Mouse (Mus musculus) mature B cell (primary cell): ENCODE data around the gene Alcam.

Experiments
- in situ Hi-C: fragments of 300-500 bp; cut with MboI; formaldehyde crosslinking; loops from 2 replicates; pipeline ENCODE4 v1.14.3; 2019

Gene Alcam

DNA sequence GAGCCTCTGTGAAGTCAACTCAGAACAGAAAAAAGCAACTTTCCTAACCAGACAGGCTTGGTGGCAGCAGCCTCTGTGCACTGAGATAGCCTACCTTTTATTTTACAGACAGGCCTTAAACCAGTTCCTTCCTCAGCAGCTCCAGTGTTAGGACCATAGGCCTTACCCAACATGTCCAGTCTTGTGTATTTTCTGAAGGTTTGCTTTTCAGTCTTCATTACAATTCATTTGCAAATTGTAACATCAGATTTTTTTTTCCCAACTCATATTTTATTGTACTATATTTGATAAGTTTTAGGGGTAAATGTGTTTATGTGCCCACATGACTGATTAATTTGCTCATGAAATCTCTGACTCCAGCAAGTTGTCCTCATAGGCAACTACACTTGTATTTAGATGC, 14.3 kb downstream of the Alcam start:
- in situ Hi-C loops: no loop called here

DNA sequence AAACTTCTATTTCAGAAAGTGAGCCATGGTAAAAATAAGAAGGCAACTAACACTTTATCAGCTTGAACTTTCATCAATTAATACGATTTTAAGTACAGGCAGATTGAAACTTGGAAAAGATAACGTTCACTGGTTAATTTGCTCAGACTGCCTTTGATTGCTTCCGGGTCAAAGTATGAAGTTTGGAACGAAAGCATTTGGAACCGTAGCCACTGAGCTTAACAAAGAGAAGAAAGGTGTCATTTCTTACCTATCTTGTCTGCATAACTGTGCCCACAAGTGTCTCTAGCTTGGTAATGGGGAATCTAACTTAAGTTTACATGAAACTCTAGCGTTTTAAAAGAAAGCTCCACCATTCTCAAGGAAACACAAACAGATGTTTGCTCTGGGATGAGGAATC, 14.9 kb downstream of the Alcam start:
- in situ Hi-C loops: no loop called here

DNA sequence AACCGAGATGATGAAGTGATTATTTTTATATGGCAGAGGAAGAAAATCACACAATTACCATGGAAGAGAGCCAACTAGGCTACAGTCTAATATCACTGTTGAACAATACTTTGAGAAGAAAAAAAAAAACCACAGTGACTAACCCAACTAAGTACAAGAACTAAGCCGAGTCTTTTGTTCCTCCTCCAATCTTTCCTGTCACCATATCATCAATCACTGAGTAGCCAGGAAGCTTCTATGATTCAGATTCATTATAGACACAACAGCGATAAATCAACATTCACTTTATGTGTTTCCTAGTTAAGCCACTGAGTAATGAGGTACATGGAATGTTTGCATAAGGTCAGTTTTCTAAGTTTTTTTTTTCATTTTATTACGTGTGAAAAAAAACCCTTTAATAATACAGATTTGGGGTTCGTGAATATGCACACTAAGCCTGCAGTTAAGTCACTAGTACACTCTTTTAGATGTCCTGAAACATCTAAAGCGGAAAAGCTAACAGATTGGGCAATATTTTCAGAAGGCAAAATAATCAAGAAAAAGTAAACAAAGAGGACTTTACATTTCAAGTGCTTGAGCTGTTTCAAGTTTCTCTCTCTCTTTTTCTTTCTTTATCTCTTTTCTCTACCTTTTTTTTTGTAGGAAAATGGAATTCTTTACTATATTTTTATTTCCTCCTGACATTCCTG, 15.5 kb downstream of the Alcam start:
- in situ Hi-C loops: no loop called here

DNA sequence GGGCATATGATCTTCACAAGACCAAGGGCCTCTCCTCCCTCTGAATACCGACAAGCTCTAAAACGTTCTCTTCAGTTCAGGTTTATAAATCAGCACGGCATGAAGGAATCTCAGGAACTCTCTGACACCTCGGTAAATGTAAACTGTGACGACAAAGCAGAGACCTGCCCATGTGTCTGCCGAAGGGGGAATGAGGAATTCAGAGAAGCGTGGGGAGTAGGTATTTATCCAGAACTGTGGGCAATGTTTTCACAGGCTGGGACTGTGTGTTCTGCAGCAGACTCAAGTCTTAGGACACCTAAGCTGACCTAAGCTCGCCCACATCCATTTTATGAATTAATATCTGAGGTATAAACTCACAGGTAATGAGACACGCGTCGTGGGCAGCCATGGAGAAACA, 20.7 kb downstream of the Alcam start:
- in situ Hi-C loops: no loop called here

DNA sequence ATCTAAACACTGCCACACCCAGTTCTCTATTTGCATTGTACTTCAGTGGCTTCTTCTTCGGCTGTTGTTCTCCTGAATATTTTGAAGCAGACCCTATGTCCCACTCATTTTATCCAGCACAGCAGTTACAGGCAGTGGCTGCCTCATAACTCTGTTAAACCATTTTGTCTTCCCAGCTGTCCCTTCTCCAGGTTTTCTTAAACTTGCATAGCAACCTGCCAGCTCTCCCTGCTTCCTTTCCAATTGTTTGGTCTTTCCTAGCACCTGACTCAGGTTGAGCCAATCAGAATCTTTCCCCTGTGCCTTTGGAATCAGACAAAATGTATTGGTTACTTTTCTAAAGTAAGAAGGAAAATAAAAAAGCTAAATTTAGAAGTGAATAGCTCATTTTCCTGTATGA, 21.8 kb downstream of the Alcam start:
- in situ Hi-C loops: no loop called here

DNA sequence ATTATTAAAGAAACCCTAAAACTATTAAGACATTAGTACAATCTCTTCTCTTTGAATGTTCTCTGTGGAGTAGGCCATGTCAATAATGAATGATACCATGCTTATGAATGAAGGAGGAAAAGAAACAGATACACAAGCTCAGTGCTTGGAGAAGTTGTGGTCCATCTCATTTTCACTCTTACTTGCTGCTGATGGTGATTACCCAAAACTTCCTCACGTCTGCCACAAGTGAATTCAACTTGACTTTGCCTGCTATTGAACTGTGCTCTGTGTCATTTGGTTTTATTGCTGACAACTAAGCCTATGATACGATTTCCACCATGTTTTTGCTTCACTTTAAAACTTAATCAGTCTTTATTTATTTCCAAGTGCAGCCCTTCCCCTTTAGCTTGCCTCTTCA, 22.3 kb downstream of the Alcam start:
- in situ Hi-C loops: no loop called here

DNA sequence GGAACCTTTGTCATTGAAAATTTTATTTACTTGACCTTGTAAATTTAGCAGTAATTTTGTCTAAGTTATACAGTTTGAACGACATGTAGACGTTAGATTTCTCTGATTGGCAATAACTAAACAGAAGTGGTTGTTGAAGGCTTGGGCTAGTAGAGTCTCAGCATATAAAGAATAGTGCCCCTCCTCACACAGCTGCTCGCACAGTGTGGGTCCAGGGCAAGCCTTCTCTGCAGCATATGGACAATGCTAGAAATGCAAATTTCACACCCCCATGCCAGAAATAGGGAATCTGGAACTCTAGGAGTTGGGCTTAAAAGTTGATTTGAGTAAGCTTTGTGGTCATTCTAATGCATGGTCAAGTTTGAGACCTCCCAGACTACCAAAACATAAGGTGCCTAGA, 23.8 kb downstream of the Alcam start:
- in situ Hi-C loops: no loop called here

DNA sequence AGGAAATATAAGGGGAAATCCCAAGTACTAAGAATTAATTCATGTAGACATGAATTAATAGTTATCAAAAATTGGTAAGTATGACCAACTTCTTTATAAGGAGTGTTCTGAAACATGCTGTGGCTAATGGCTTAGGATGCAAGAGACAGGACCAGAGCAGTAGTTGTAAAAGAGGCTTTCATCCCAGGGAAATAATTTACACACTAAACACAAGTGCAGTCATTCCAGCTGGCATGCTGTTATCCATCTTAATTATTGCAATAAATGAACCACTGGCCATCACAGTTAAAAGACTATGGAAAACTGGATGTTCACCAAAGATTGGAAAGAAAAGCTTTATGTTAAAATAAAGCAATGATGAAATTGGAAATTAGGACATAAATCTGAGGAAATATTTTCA, 24.2 kb downstream of the Alcam start:
- in situ Hi-C loops: no loop called here

DNA sequence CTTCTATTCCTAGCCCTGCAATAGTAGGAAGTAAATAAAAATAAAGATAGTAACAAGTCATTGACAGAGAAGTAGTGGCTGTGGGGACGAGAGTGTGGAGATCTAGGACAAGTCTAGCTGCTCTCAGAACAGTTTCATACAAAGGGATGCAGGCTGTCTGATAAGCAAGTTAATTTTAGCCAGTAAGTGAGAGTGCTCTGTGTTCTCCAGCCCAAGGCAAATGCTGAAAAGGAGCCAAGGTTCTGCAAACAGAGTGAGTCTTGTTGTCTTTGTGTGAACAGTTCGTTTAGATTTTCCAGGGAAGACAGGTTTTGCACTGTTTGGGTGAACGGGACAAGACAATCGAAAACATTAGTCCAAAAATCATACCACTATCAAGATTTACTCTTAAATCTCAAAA, 25.4 kb downstream of the Alcam start:
- in situ Hi-C loops: no loop called here

DNA sequence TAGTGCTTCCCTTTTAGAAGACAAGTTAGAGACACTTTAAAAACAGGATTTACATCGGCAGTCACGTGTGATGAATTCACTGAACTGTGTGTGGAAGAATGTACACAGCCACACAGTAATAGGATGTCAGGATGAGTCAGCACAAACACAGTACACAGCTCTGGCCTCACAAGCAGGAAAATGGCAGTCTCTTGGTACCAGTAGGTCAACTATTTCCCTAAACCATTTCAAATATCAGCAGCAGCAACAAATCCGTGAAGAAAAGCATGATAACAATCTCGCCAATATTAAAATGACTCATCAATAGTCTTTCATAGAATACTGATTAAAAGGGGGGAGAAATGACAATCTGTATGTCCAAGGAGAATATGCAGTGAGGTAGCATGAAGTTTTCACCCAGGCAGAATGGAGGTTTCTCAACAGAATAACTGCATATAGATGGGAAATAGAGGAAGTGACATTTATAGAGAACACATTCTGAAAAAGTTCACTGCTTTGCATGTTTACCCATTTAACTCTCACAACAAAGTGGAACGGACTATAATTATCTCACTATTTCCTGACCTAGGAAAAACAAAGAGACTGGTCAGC, 35.2 kb downstream of the Alcam start:
- in situ Hi-C loops: no loop called here

DNA sequence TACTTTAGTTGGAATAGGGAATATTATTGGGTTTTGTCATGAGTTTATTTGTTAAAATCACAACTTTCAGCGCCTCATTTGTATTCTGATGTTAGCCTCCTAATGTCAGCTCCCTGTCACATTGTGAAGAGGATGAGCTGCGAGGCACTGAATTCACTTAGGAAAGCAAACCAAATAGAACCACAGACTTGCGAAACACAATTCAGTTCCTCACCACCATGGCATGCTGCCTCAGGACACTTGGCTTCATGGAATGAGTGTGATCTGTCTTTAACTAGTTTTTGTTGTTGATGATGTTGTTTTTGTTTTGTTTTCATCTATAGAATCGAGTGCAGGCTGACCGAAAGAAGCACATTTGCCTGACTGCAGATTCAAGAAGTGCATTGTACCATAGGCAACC, 35.9 kb downstream of the Alcam start:
- in situ Hi-C loops: no loop called here

DNA sequence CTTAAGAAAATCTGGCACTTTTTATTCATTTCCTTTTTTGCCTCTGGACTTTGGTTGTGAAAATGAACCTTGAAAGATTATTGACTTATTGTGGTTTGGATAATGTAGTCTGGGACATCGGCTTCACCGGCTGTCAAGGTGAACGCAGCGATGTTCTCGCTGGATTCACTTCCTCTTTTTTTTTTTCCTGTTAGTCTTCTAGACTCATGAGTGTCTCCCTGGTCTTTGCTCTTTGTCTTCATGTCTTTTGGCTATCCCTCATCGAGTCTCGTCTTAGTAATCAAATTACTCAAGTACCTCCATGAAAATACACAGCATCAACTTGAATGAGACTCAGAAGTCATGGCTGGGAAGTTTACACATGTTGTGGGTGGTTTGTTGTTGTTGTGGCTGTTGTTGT, 36.7 kb downstream of the Alcam start:
- in situ Hi-C loops: no loop called here

DNA sequence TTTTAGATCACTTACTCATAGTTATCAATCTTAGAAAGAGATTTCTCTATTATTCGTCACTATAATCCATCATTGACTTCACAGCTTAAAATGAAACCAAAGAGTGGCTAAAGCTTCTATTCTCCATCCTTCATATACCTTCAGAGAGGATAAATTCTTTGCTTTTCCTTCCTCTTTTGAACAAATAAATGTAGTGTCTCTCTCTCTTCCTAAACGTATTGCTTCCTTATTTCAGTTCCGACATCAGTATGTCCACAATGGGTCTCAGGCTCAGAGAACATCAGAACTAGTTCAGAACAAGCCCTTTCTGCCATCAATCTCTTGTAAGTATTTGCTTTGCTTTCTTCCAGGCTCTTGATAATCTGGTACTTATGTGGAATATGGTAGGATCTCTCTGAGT, 40.2 kb downstream of the Alcam start:
- in situ Hi-C loops: no loop called here

DNA sequence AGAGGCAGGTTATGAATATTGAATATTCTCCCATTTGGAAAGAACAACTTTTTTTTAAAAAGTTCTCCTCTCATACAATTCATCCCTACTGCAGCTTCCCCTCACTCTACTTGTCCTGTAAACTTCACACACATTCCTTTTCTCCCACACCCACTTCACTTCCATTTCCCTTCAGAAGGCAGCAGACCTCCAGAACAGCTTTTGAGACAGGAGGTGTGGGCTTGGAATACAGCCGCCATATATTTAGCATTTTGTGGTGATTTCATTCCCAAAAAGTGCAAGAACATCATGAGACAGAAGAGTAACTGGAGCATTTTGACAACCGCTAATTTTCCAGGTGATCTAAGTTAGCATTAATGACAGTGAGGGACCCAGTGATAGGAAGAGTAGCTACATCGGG, 47.8 kb downstream of the Alcam start:
- in situ Hi-C loops: no loop called here

DNA sequence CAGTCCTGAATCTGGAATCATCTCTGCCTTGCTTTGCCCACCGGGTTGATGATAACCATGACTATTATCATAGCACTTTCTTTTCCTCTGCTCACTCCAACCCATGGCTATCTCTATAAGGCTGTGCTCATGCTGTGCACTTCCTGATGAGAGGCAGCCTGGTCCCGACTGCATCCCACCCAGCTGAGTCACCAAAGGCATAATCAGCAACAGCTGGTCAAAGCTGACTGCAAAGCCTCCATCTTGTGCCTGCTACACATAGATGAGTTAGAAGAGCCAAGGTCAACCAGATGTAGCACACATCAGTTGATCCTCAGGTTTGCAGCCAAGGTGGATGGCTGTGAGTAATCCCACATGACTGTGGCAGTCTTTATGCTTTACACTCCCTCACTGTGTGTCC, 48.6 kb downstream of the Alcam start:
- in situ Hi-C loops: no loop called here

DNA sequence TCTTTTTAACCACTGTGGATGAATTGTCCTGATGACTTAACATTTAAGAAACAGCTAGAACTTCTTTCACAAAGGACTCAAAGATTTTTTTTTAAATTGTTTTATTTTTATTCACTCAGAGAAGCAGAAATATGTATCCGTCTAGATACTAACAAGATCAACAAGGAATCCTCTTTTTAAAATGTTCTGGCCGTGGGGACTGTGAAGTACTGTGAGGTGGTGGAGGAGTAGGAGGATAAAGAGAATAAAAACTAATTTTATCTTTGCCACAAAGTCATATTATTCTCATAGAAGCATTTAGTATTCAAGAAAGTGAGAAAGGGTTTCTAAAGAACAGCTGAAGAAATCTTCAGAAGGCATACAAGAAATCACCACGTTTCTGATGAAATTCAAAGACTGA, 54.8 kb downstream of the Alcam start:
- in situ Hi-C loops: no loop called here

DNA sequence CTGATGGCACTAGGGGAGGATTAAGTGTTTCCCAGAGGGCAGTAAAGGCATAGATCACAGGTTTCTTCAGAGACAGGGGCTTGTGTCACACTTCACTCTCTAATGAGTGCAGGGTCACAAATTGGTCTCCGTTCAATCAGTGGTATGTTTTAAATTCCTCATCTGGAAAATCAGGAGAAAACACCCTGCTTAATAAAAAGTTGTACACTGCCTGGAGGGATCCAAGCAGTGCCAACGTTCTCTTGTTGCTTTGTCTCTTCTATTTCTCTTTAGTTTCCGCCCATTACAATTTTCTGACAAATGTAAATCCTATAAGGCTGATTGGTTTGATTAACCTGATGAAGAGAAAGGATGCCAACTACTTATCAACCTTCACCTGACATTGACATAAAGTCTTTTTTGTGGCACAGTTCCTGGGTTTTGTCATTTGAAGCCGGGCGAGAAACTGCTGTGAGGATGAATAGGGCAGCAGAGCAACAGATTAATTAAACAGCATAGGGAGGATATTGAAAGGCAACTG, 67.0 kb downstream of the Alcam start:
- in situ Hi-C loops: no loop called here

DNA sequence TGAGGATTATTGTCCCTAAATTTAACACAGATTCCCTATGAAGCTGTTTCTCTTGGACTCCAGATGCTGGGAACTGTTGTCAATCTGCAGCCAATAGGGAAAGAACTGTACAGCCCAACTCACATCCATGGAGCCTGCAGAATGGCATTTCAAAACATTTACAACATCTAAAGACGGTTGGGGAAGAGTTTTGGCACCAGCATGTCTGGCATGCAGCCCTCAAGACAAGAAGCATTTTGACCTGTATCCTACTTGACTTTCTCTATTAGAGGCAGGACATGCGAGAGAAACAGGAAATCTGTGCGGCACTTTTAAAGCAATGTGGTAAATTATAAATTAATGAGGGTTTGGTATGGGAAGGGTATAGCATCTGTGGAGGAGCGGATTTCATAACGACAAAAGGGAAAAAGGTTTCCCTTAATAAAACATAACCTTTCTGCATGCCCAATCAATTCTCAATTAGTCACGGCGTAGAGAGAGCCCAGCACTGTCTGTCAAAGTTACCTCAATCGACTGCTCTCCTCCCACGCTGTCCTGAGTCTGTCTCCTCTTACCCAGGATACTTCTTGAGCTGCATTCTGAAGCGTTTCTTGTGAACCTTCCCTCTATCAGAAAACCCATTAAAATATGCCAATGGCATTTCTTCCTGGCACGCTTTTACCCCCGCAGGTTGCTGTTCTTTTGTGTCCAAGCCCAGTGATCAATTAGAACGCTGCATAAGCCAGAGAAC, 70.3 kb downstream of the Alcam start:
- in situ Hi-C loops: no loop called here

DNA sequence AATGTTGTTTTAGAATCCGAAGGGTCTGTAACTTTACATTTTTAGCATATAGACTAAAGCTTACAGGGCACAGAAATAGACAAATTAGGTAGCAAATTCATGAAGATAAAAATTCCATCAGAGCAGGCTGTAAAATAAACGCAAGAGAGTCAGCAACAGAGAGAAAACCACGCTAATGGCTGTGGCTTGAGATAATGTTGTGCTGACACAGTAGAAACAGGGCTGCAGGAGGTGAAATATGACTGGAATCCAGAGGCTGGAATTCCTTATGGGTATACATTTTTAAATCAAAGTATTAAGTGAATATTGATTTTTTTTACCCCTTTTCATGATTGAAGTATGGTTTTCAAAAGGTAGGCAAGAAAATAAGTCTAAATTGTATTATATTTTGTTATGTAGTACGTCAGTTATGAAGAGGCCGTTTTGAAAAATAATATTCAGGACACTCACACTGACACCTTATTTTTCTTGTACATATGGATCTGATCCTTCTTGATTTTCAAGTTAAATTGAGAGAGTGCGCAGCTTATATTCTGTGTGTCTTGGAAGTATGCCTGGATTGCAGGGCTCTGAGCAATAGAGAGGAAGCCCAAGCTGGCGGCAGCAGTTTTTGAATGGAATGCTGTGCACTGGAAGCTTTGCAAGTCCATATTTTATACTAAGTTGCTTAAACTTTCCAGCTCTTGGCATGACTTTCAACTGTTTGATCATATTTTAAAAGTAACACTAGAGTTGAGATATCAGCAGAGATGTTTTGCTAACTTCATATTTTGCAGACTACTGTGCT, 74.9 kb downstream of the Alcam start:
- in situ Hi-C loops: no loop called here

DNA sequence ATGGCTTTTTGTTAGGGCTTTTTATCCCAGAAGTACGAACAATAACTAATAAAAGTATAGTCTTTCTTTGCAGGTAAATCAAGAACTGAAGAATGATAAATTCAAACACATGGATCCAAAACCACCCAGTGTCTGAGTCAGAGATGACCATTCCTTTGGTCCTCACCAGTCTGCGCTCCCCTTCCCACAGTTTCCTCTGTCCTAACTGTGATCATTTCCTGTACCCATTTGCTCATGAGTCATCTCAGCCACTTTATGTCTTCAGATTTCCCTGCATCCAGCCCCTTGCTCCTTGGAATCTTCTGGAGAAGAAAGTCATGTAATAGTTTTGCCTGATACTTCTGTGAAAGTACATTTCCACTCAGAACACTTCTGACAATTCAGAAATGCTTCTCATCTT, 77.0 kb downstream of the Alcam start:
- in situ Hi-C loops: no loop called here

DNA sequence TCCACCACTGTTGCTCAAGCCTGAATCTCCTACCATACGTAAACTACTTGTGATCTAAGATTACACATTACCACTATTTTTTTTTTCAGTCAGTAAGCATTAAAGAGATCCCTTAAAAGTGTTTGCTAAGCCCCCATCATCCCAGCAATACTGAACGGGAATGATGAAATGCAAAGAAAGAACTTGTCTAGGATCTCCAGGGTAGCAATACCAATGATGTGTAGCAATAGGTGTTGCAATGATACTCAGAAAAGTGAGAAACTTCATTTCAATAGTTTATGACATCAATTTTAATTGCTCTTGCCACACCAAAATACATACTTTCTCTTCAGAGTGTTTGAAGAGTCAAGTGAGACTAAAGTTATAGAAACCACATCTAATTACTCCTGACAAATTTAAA, 81.9 kb downstream of the Alcam start:
- in situ Hi-C loops: no loop called here

DNA sequence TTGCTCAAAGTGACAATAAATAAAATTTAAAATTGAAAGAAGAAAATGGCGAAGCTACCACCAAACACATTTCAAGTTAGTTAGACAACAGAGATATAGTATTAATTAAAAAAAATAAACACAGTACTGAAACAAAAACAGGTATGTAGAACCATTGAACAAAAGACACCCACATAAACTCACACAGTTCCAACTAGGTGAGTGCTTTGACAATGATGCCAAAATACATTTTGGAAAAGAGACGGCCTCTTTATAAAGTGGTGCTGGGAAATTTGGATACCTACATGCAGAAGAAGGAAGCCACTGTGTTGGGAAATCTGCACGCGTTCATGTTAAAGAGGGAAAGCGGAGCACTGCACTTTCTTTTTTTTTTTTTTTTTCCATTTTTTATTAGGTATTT, 85.4 kb downstream of the Alcam start:
- in situ Hi-C loops: no loop called here

DNA sequence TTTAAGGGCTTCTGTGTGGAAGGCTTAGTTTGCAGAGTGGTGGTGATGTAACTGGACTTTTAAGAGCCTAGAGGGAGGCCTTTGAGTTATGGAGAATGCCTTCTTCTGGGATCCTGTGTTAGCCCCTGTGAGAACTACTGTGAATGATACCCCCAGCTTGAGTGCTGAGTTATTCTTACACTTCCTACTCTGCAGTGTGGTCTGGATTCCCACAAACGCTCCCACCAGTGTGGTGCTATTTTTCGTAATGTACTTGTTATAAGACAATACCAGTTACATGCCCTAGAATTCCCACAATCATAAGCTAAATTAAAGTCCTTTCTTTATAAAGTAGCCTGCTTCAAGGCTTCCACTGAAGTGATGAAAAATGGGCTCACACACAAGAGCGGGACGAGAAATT, 87.0 kb downstream of the Alcam start:
- in situ Hi-C loops: no loop called here
